Mouse (Mus musculus) intestine, postnatal 0 days (tissue): ENCODE data around the gene Cd69. TPM values are rescaled to one million over a fixed set of nuclear protein-coding genes. Genes with fewer than 3 reads are reported as not detected.

Experiments used
- ATAC-seq: fragments of 200-750 bp; cut with Nextera tagmentation; 2 replicates; pipeline ENCODE4 v1.8.0; 2017; ENCODE audit warnings: mild to moderate bottlenecking, moderate TSS enrichment, moderate library complexity
- H3K27ac ChIP-seq: fragments of 300-500 bp; sonication (generic); 2 replicates; pipeline ENCODE4 v1.5.1; 2014; ENCODE audit warnings: mild to moderate bottlenecking, low read depth, low read length, moderate library complexity
- H3K27me3 ChIP-seq: fragments of 300-500 bp; sonication (generic); replicated peaks from 2 replicates; pipeline ENCODE4 v1.6.1; 2014; ENCODE audit warnings: low read length, mixed read lengths; ENCODE audit not compliant: control insufficient read depth, insufficient read depth
- H3K36me3 ChIP-seq: fragments of 300-500 bp; sonication (generic); 2 replicates; pipeline ENCODE4 v1.6.1; 2014; ENCODE audit warnings: mild to moderate bottlenecking, moderate library complexity; ENCODE audit not compliant: control insufficient read depth, insufficient read depth
- H3K4me1 ChIP-seq: fragments of 300-500 bp; sonication (generic); replicated peaks from 2 replicates; pipeline ENCODE4 v1.6.1; 2014; ENCODE audit warnings: antibody characterized with exemption, low read length, mixed read lengths; ENCODE audit not compliant: control insufficient read depth, insufficient read depth
- H3K4me2 ChIP-seq: fragments of 300-500 bp; sonication (generic); replicated peaks from 2 replicates; pipeline ENCODE4 v1.6.1; 2014; ENCODE audit warnings: low read depth, mild to moderate bottlenecking, moderate library complexity
- H3K4me3 ChIP-seq: fragments of 300-500 bp; sonication (generic); 2 replicates; pipeline ENCODE4 v1.5.1; 2014; ENCODE audit warnings: low read depth, low read length
- H3K9ac ChIP-seq: fragments of 300-500 bp; sonication (generic); 2 replicates; pipeline ENCODE4 v1.6.1; 2014; ENCODE audit warnings: mild to moderate bottlenecking, low read depth, low read length
- H3K9me3 ChIP-seq: fragments of 300-500 bp; sonication (generic); 2 replicates; pipeline ENCODE4 v1.6.1; 2016; ENCODE audit warnings: mixed run types; ENCODE audit not compliant: control insufficient read depth
- CTCF ChIP-seq: sonication (generic); IDR thresholded peaks from 2 replicates; pipeline ENCODE4 v1.5.1; 2016; ENCODE audit warnings: low read depth, mild to moderate bottlenecking, control low read depth, antibody characterized with exemption, moderate library complexity
- WGBS: fragments of 180-500 bp; shearing (Covaris S2); extraction: QIAGEN DNeasy Blood & Tissue Kit; methylation state at CpG from one replicate; pipeline ENCODE4 v1.1.7; 2014; 5-methylcytosine and 5-hydroxymethylcytosine counted together
- polyA plus RNA-seq: library from polyadenylated mRNA; unstranded; fragments of >200 nt; fragmentation: Nextera tagmentation; extraction: Ambion mirVana; gene quantifications from 2 replicates; pipeline ENCODE4 v1.2.1, GENCODE M21; 2015

Gene Cd69
- polyA plus RNA-seq, 1 experiment from 2014 or later = 0.16 TPM

- 43% methylated on average over 1 of the region's 1 CpGs for WGBS
- no peak for TF ChIP-seq CTCF
Measured at GRCm38 (mm10) chr6:129304180-129304579, 28.9 kb upstream of the Cd69 start.

GRCm38 (mm10) chr6:129288708-129289107 lies 13.5 kb upstream of the Cd69 start:
- Histone ChIP-seq H3K36me3 (no peaks in the 10 kb centered on the region), H3K4me1 (no peaks in the 10 kb centered on the region), H3K9ac (no peak overlapping the region), H3K4me2 (no peak overlapping the region), H3K9me3 (no peaks in the 10 kb centered on the region), H3K27ac (no peak overlapping the region), H3K4me3 (no peak overlapping the region), H3K27me3 (no peaks in the 10 kb centered on the region)
- TF ChIP-seq CTCF = no peak
- ATAC-seq = no peak

More at GRCm38 (mm10) chr6:129304180-129304579, 28.9 kb upstream of the Cd69 start:
- H3K27ac ChIP-seq = no peak overlapping the region
- H3K9ac ChIP-seq = no peak overlapping the region
- no peak overlapping the region for H3K4me2 ChIP-seq
- no peak for ATAC-seq
- H3K9me3 ChIP-seq = no peaks in the 10 kb centered on the region
- H3K4me3 ChIP-seq = no peak overlapping the region
- H3K4me1 ChIP-seq = no peaks in the 10 kb centered on the region
- H3K27me3 ChIP-seq = no peaks in the 10 kb centered on the region
- H3K36me3 ChIP-seq = no peaks in the 10 kb centered on the region

GRCm38 (mm10) chr6:129284384-129285104 lies 9.3 kb upstream of the Cd69 start:
- Histone ChIP-seq H3K27ac (no peak overlapping the region), H3K27me3 (no peaks in the 10 kb centered on the region), H3K4me3 (no peak overlapping the region), H3K4me1 (no peaks in the 10 kb centered on the region), H3K4me2 (no peak overlapping the region), H3K36me3 (no peaks in the 10 kb centered on the region), H3K9ac (no peak overlapping the region), H3K9me3 (no peaks in the 10 kb centered on the region)
- 66% methylated on average over 7 of the region's 7 CpGs for WGBS
- TF ChIP-seq CTCF = no peak
- no peak for ATAC-seq

DNA sequence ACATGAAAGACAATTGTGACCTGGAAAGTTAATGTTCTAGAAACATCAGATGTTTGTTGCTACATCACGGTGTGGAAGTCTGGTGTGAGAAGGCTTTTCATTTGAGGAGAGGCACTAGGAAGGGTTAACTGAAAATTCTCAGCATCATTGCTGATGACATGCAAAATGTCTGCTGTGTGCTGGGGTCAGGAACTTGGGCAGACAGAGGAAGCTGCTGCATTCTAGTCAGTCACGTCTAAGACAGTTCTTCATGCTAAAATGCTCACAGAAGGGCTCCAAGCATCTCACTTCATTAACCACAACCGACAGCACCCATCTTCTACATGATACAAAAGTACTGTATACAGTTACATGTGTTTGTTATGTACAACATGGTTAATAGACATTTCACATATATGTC lies 8.0 kb upstream of the Cd69 start:
- WGBS = 72% methylated on average over 3 of the region's 3 CpGs
- Histone ChIP-seq H3K9ac (no peak overlapping the region), H3K4me3 (no peak overlapping the region), H3K27me3 (no peaks in the 10 kb centered on the region), H3K4me1 (no peaks in the 10 kb centered on the region), H3K4me2 (no peak overlapping the region), H3K36me3 (no peaks in the 10 kb centered on the region), H3K27ac (no peak overlapping the region), H3K9me3 (no peaks in the 10 kb centered on the region)
- no peak for TF ChIP-seq CTCF
- no peak for ATAC-seq

DNA sequence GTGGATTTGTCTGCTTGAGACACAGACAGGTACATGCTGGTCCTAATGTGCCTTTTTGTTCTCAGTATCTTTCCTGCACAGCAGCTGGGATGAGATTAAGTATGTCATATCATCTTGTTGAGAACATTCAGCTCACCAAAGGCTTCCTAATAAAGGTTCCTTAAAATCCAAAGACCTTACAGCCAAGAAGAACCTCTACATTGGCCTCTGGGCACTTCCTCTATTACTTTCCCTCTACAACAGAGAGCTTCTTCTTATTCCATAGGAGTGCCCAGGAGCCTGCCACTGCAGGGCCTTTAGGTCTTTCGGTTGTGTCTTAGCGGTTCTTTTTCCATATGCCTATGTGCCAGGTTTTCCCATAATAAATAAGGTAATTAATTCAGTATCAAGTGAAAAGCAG lies 1.2 kb upstream of the Cd69 start:
- Histone ChIP-seq H3K36me3 (no peaks in the 10 kb centered on the region), H3K4me3 (no peak overlapping the region), H3K9ac (no peak overlapping the region), H3K27me3 (no peaks in the 10 kb centered on the region), H3K9me3 (no peaks in the 10 kb centered on the region), H3K27ac (no peak overlapping the region), H3K4me1 (no peaks in the 10 kb centered on the region), H3K4me2 (no peak overlapping the region)
- TF ChIP-seq CTCF = no peak
- ATAC-seq = no peak
- 91% methylated on average over 2 of the region's 2 CpGs for WGBS

GRCm38 (mm10) chr6:129275624-129276203 lies 478 bp upstream of the Cd69 start:
- Histone ChIP-seq H3K27ac (no peak overlapping the region), H3K4me2 (no peak overlapping the region), H3K4me3 (no peak overlapping the region), H3K9me3 (no peaks in the 10 kb centered on the region), H3K36me3 (no peaks in the 10 kb centered on the region), H3K9ac (no peak overlapping the region), H3K27me3 (no peaks in the 10 kb centered on the region), H3K4me1 (no peaks in the 10 kb centered on the region)
- no peak for TF ChIP-seq CTCF
- WGBS = 59% methylated on average over 3 of the region's 3 CpGs
- no peak for ATAC-seq
